Mouse (Mus musculus) G1E (cell line): ENCODE data around the gene March9. TPM values are rescaled to one million over a fixed set of nuclear protein-coding genes. Genes with fewer than 3 reads are reported as not detected.

Experiments used
- ATAC-seq: 2 replicates; pipeline ENCODE4 v1.8.0; 2016; ENCODE audit warnings: mild to moderate bottlenecking; ENCODE audit not compliant: insufficient number of reproducible peaks, poor library complexity, low FRiP score, severe bottlenecking; ENCODE audit errors: extremely low read depth
- DNase-seq: peaks from one replicate; pipeline ENCODE4 v3.0.0; 2012; ENCODE audit warnings: low spot score
- H3K27me3 ChIP-seq: 2 replicates; pipeline ENCODE4 v1.6.1; 2012; ENCODE audit warnings: mild to moderate bottlenecking, low read length, inconsistent platforms; ENCODE audit not compliant: insufficient read depth
- H3K36me3 ChIP-seq: replicated peaks from 2 replicates; pipeline ENCODE3; 2012; ENCODE audit warnings: mild to moderate bottlenecking, inconsistent platforms
- H3K4me1 ChIP-seq: 2 replicates; pipeline ENCODE4 v1.6.1; 2012; ENCODE audit warnings: low read depth, low read length, inconsistent platforms, mixed read lengths; ENCODE audit not compliant: insufficient read depth
- H3K4me3 ChIP-seq: 2 replicates; pipeline ENCODE4 v1.5.1; 2012; ENCODE audit warnings: low read depth, mild to moderate bottlenecking, inconsistent platforms, low read length, moderate library complexity, mixed read lengths
- H3K9me3 ChIP-seq: replicated peaks from 2 replicates; pipeline ENCODE4 v1.6.1; 2012; ENCODE audit warnings: inconsistent platforms
- CTCF ChIP-seq: IDR thresholded peaks from 2 replicates; pipeline ENCODE4 v1.5.1; 2012; ENCODE audit warnings: low read depth, low read length, inconsistent platforms, mixed read lengths
- GATA1 ChIP-seq: IDR thresholded peaks from 2 replicates; pipeline ENCODE4 v1.6.1; 2012; ENCODE audit warnings: borderline replicate concordance, low read length, inconsistent platforms, mixed read lengths
- GATA2 ChIP-seq: IDR thresholded peaks from 2 replicates; pipeline ENCODE4 v1.6.1; 2012; ENCODE audit warnings: low read depth, low read length, inconsistent platforms, borderline replicate concordance
- POLR2AphosphoS5 ChIP-seq: IDR thresholded peaks from 2 replicates; pipeline ENCODE4 v1.6.1; 2012; ENCODE audit warnings: low read depth, low read length, inconsistent platforms; ENCODE audit not compliant: insufficient replicate concordance
- TAL1 ChIP-seq: conservative IDR thresholded peaks from 2 replicates; pipeline ENCODE4 v1.6.1; 2012; ENCODE audit warnings: low read depth, low read length, inconsistent platforms, mixed read lengths
- polyA plus RNA-seq: library from polyadenylated mRNA; stranded (reverse); fragments of >175 nt; gene quantifications from 2 replicates; pipeline ENCODE4 v1.2.3, GENCODE M21; 2012
- total RNA-seq, 2 experiments: library from RNA; stranded (forward) in 1 of 2; stranded (reverse) in 1 of 2; fragments of 200-1000 nt in 1 of 2; fragments of >200 nt in 1 of 2; fragmentation: Nextera tagmentation in 1 of 2; gene quantifications; 2 replicates each; pipeline ENCODE4 v1.2.3; 2014 to 2017

March9 gene
- total and polyA plus RNA-seq, 3 experiments, result 0.63 to 1.3 (median 1.1) TPM

- ATAC-seq, result no peak
- no peak for DNase-seq
- H3K27me3 ChIP-seq, result peaks cover 86% of the 10 kb centered on the region
- no peak for TF ChIP-seq CTCF
- TF ChIP-seq POLR2AphosphoS5, result no peak
- no peak for TF ChIP-seq GATA2
- no peak for TF ChIP-seq TAL1
- no peak for TF ChIP-seq GATA1
- no peaks in the 10 kb centered on the region; the same call in 1 of the 2 replicates for H3K4me1 ChIP-seq
- H3K9me3 ChIP-seq, result peaks cover 7% of the 10 kb centered on the region
- H3K36me3 ChIP-seq, result no peaks in the 10 kb centered on the region
- no peak overlapping the region for H3K4me3 ChIP-seq
Measured at GRCm38 (mm10) chr10:127080901-127081780, 21.2 kb upstream of the March9 start.

DNA sequence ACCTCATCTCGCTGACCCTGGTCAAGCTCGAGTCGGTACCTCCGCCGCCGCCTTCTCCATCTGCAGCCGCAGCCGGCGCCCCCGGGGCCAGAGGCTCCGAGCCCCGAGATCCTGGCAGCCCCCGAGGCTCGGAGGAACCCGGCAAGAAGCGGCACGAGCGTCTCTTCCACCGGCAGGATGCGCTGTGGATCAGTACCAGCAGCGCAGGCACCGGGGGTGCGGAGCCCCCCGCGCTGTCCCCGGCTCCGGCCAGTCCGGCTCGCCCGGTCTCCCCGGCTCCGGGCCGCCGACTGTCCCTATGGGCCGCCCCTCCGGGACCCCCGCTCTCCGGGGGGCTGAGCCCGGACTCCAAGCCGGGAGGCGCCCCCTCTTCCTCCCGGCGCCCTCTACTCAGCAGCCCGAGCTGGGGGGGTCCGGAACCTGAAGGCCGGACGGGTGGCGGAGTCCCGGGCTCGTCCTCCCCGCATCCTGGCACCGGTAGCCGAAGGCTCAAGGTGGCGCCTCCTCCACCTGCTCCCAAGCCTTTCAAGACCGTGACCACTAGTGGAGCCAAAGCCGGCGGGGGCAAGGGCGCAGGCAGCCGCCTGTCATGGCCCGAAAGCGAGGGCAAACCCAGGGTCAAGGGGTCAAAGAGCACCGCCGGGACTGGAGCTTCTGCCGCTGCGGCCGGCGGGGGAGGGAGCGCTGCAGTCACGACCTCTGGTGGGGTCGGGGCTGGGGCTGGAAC is 19.8 kb upstream of the March9 start:
- Histone ChIP-seq H3K36me3 (no peaks in the 10 kb centered on the region), H3K4me1 (peaks cover 7% of the 10 kb centered on the region; the same call in 1 of the 2 replicates), H3K9me3 (peaks cover 7% of the 10 kb centered on the region), H3K4me3 (no peak overlapping the region), H3K27me3 (peaks cover 89% of the 10 kb centered on the region)
- DNase-seq (no peak), ATAC-seq (no peak)
- no peak for TF ChIP-seq GATA1
- no peak for TF ChIP-seq POLR2AphosphoS5
- TF ChIP-seq GATA2, result no peak
- no peak for TF ChIP-seq CTCF
- no peak for TF ChIP-seq TAL1

GRCm38 (mm10) chr10:127078677-127079575 is 18.9 kb upstream of the March9 start:
- TF ChIP-seq GATA2 (no peak), GATA1 (no peak), POLR2AphosphoS5 (no peak), CTCF (no peak), TAL1 (no peak)
- DNase-seq (no peak), ATAC-seq (no peak)
- peaks cover 87% of the 10 kb centered on the region for H3K27me3 ChIP-seq
- no peak overlapping the region for H3K4me3 ChIP-seq
- no peaks in the 10 kb centered on the region for H3K36me3 ChIP-seq
- H3K4me1 ChIP-seq, result peaks cover 7% of the 10 kb centered on the region; the same call in 1 of the 2 replicates
- peaks cover 7% of the 10 kb centered on the region for H3K9me3 ChIP-seq

DNA sequence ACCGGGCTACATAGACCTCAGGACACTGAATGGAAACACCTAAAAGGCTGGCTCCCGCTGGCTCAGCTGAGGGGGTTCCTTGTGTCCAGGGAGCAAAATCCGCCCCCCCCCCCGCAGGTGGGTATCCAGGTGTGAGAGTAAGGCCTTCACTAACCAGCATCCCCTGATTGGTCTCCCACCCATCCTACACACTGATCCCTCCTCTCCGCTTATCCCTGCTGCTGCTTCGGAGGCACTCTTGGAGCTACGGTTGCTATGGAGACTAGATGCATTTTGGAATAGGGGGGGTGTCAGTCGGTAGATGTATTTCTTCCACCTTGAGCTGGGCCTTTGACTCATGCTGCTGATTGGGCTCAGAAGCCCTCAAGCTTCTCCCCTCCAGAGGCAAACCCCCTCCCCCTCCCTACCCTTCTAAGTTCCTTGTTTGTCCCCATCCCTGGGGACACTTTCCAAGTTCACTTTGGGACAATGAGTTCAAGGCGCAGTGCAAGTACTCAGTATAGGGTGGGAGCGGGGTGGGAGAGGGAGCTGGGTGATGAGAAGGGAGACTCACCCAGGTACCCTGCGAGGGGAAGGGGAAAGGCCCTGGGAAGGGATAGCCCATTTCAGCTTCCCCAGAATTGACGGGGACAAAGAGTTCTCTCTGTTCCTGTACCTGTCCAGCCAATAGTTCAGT is 18.2 kb upstream of the March9 start:
- H3K36me3 ChIP-seq, result no peaks in the 10 kb centered on the region
- H3K9me3 ChIP-seq, result peaks cover 7% of the 10 kb centered on the region
- H3K4me1 ChIP-seq, result peaks cover 7% of the 10 kb centered on the region; the same call in 1 of the 2 replicates
- H3K4me3 ChIP-seq, result no peak overlapping the region
- peaks cover 79% of the 10 kb centered on the region for H3K27me3 ChIP-seq
- DNase-seq (no peak), ATAC-seq (no peak)
- TF ChIP-seq GATA2 (no peak), TAL1 (no peak), GATA1 (no peak), CTCF (no peak), POLR2AphosphoS5 (no peak)

- Histone ChIP-seq H3K27me3 (peaks cover 72% of the 10 kb centered on the region), H3K4me3 (no peak overlapping the region), H3K4me1 (peaks cover 7% of the 10 kb centered on the region; the same call in 1 of the 2 replicates), H3K9me3 (peaks cover 7% of the 10 kb centered on the region), H3K36me3 (no peaks in the 10 kb centered on the region)
- ATAC-seq (no peak), DNase-seq (no peak)
- no peak for TF ChIP-seq CTCF
Measured at GRCm38 (mm10) chr10:127077515-127077914, 17.5 kb upstream of the March9 start.

GRCm38 (mm10) chr10:127076082-127076481 is 16.1 kb upstream of the March9 start:
- Histone ChIP-seq H3K4me3 (no peak overlapping the region), H3K27me3 (peaks cover 58% of the 10 kb centered on the region), H3K9me3 (peaks cover 7% of the 10 kb centered on the region), H3K4me1 (peaks cover 12% of the 10 kb centered on the region), H3K36me3 (peaks cover 3% of the 10 kb centered on the region)
- ATAC-seq, result no peak
- TF ChIP-seq POLR2AphosphoS5 (no peak), GATA1 (no peak), GATA2 (no peak), CTCF (no peak), TAL1 (no peak)
- no peak for DNase-seq
